Comparison of ENCODE assay signal across 8 mouse cellular contexts in genomic region chr5:136564613-136565299, GRCm38 (mm10). TPM values are rescaled to one million over a fixed set of nuclear protein-coding genes. Genes with fewer than 3 reads are reported as not detected.
DNase-seq lines count a peak whose midpoint lies in the region; ATAC-seq lines count a peak whose summit lies in the region.

No protein-coding gene starts in this region.

- WGBS in forebrain, embryonic 15.5 days: 20% methylated on average over 11 of the region's 11 CpGs
- WGBS in liver, embryonic 16.5 days (ENCODE audit: insufficient replicate concordance): 32% methylated on average over 11 of the region's 11 CpGs

- peak; percentile 75 for DNase-seq in 416B (ENCODE audit: low read depth)
- DNase-seq in adrenal gland, adult 18-20 months (ENCODE audit: low spot score in 2 of 2): no peak
- DNase-seq in cerebellum, adult 8-10 months: no peak

- peak overlapping the region; percentile 95 for H3K4me2 ChIP-seq in forebrain, embryonic 15.5 days (replicated peaks)
- H3K4me2 ChIP-seq in liver, embryonic 16.5 days (ENCODE audit: low read depth, low read length): peak overlapping the region; percentile 98

- peaks cover 40% of the 10 kb centered on the region for H3K4me1 ChIP-seq in erythroblast, embryonic 14.5 days (ENCODE audit: control insufficient read depth)
- peaks cover 59% of the 10 kb centered on the region for H3K4me1 ChIP-seq in forebrain, embryonic 15.5 days
- peaks cover 17% of the 10 kb centered on the region for H3K4me1 ChIP-seq in liver, embryonic 16.5 days (ENCODE audit: control insufficient read depth, low read depth, low read length)

- peak overlapping the region; percentile 96 for H3K27ac ChIP-seq in forebrain, embryonic 15.5 days (replicated peaks)
- no peak overlapping the region for H3K27ac ChIP-seq in liver, embryonic 16.5 days (ENCODE audit: low read length)

- peaks cover 44% of the 10 kb centered on the region for H3K27me3 ChIP-seq in erythroblast, embryonic 14.5 days (ENCODE audit: control insufficient read depth)
- peaks cover 16% of the 10 kb centered on the region for H3K27me3 ChIP-seq in forebrain, embryonic 15.5 days
- peaks cover 23% of the 10 kb centered on the region for H3K27me3 ChIP-seq in liver, embryonic 16.5 days (ENCODE audit: control insufficient read depth, insufficient read depth, low read depth, low read length)

- no peaks in the 10 kb centered on the region for H3K9me3 ChIP-seq in erythroblast, embryonic 14.5 days (ENCODE audit: control insufficient read depth, low read length)
- no peaks in the 10 kb centered on the region for H3K9me3 ChIP-seq in forebrain, embryonic 15.5 days
- no peaks in the 10 kb centered on the region for H3K9me3 ChIP-seq in liver, embryonic 16.5 days (replicated peaks; ENCODE audit: control insufficient read depth, low read length)

- ATAC-seq in erythroblast, adult 5-6 weeks (replicated peaks; ENCODE audit: low FRiP score, poor library complexity, severe bottlenecking): no peak
- ATAC-seq in forebrain, embryonic 15.5 days (replicated peaks): no peak
- ATAC-seq in liver, embryonic 16.5 days (ENCODE audit: low read depth): no peak
- ATAC-seq in CD4-positive, CD25-positive, alpha-beta regulatory T cell, adult 4 months: no peak

- H3K4me3 ChIP-seq in erythroblast, embryonic 14.5 days (replicated peaks): peak overlapping the region; percentile 91
- H3K4me3 ChIP-seq in forebrain, embryonic 15.5 days: peak overlapping the region; percentile 76
- H3K4me3 ChIP-seq in liver, embryonic 16.5 days (ENCODE audit: low read depth, low read length): peak overlapping the region; percentile 94

- no peaks in the 10 kb centered on the region for H3K36me3 ChIP-seq in erythroblast, embryonic 14.5 days (ENCODE audit: control insufficient read depth)
- H3K36me3 ChIP-seq in forebrain, embryonic 15.5 days: no peaks in the 10 kb centered on the region
- no peaks in the 10 kb centered on the region for H3K36me3 ChIP-seq in liver, embryonic 16.5 days (ENCODE audit: control insufficient read depth, insufficient read depth)

- peak overlapping the region; percentile 90 for H3K9ac ChIP-seq in forebrain, embryonic 15.5 days (replicated peaks)
- no peak overlapping the region for H3K9ac ChIP-seq in liver, embryonic 16.5 days (ENCODE audit: low read depth, low read length)

RNA-seq across cellular contexts. Expression of gene Cux1, which starts 2.5 kb away (rescaled TPM):
- 2.9 and 3.6 TPM in 2 replicates for polyA plus RNA-seq in erythroblast, embryonic 14.5 days (2012)
- 17.7 and 47.6 TPM in 2 replicates for total RNA-seq in erythroblast, adult 5-6 weeks (2015; ENCODE audit: low replicate concordance)
- total RNA-seq in erythroblast, adult 5-6 weeks (2017; ENCODE audit: low replicate concordance): 46.4 and 57.3 TPM in 2 replicates
- polyA plus RNA-seq in forebrain, embryonic 15.5 days (2015; fragmentation: Nextera tagmentation; extraction: Ambion mirVana): 144 and 146 TPM in 2 replicates
- polyA plus RNA-seq in liver, embryonic 16.5 days (2015; fragmentation: Nextera tagmentation; extraction: Ambion mirVana): 15.8 and 17.1 TPM in 2 replicates
- total RNA-seq in adrenal gland, adult 18-20 months (2021): 10 to 100 TPM; 92.3 to 95.1 TPM
- polyA plus RNA-seq in CD4-positive, CD25-positive, alpha-beta regulatory T cell, adult 4 months (2017; shearing (Covaris generic)): 10 to 100 TPM; 48.1 to 69.0 TPM
